Mouse (Mus musculus) liver, embryonic 16.5 days (tissue): ENCODE data around the gene Prlh. TPM values are rescaled to one million over a fixed set of nuclear protein-coding genes. Genes with fewer than 3 reads are reported as not detected.

Experiments used
- ATAC-seq: fragments of 200-750 bp; cut with Nextera tagmentation; 2 replicates; pipeline ENCODE4 v1.8.0; 2017; ENCODE audit warnings: low read depth, mild to moderate bottlenecking, moderate number of reproducible peaks, moderate library complexity
- H3K27ac ChIP-seq: fragments of 300-500 bp; sonication (generic); 2 replicates; pipeline ENCODE4 v1.5.1; 2014; ENCODE audit warnings: mild to moderate bottlenecking, low read length
- H3K27me3 ChIP-seq: fragments of 300-500 bp; sonication (generic); 2 replicates; pipeline ENCODE4 v1.6.1; 2014; ENCODE audit warnings: low read depth, low read length, mixed read lengths; ENCODE audit not compliant: control insufficient read depth, insufficient read depth
- H3K36me3 ChIP-seq: fragments of 300-500 bp; sonication (generic); 2 replicates; pipeline ENCODE4 v1.6.1; 2014; ENCODE audit warnings: mild to moderate bottlenecking; ENCODE audit not compliant: control insufficient read depth, insufficient read depth
- H3K4me1 ChIP-seq: fragments of 300-500 bp; sonication (generic); 2 replicates; pipeline ENCODE4 v1.6.1; 2014; ENCODE audit warnings: low read depth, low read length, mixed read lengths; ENCODE audit not compliant: control insufficient read depth
- H3K4me2 ChIP-seq: fragments of 300-500 bp; sonication (generic); 2 replicates; pipeline ENCODE4 v1.6.1; 2014; ENCODE audit warnings: low read depth, low read length, mixed read lengths
- H3K4me3 ChIP-seq: fragments of 300-500 bp; sonication (generic); 2 replicates; pipeline ENCODE4 v1.5.1; 2014; ENCODE audit warnings: low read depth, mild to moderate bottlenecking, low read length
- H3K9ac ChIP-seq: fragments of 300-500 bp; sonication (generic); 2 replicates; pipeline ENCODE4 v1.6.1; 2014; ENCODE audit warnings: low read depth, low read length
- H3K9me3 ChIP-seq: fragments of 300-500 bp; sonication (generic); replicated peaks from 2 replicates; pipeline ENCODE4 v1.6.1; 2016; ENCODE audit warnings: low read length; ENCODE audit not compliant: control insufficient read depth
- WGBS: fragments of 180-500 bp; shearing (Covaris S2); extraction: QIAGEN DNeasy Blood & Tissue Kit; methylation state at CpG from one replicate; pipeline ENCODE4 v1.1.7; 2014; ENCODE audit not compliant: insufficient replicate concordance; 5-methylcytosine and 5-hydroxymethylcytosine counted together
- polyA plus RNA-seq: library from polyadenylated mRNA; unstranded; fragments of >200 nt; fragmentation: Nextera tagmentation; extraction: Ambion mirVana; gene quantifications from 2 replicates; pipeline ENCODE4 v1.2.1, GENCODE M21; 2015

Gene Prlh
- polyA plus RNA-seq, result not detected in 2 replicates

GRCm38 (mm10) chr1:90952808-90953207 lies at the start of gene Prlh:
TSS of gene Prlh (plus strand) at chr1:90953108.
- H3K27ac ChIP-seq, result no peak within 1 kb of the TSS

GRCm38 (mm10) chr1:90903211-90903945 lies 49.5 kb upstream of the Prlh start:
- WGBS, result 39% methylated on average over 3 of the region's 3 CpGs
- Histone ChIP-seq H3K27ac (no peak overlapping the region), H3K9ac (no peak overlapping the region), H3K4me1 (no peaks in the 10 kb centered on the region), H3K9me3 (no peaks in the 10 kb centered on the region), H3K36me3 (no peaks in the 10 kb centered on the region), H3K4me2 (no peak overlapping the region), H3K4me3 (no peak overlapping the region), H3K27me3 (no peaks in the 10 kb centered on the region)
- no peak for ATAC-seq

More at GRCm38 (mm10) chr1:90952808-90953207, at the start of gene Prlh:
- no peak within 1 kb of the TSS for H3K9ac ChIP-seq
- 59% methylated on average over 8 of the region's 8 CpGs for WGBS
- H3K27me3 ChIP-seq, result no peaks in the 10 kb centered on the region
- no peak within 1 kb of the TSS for H3K4me3 ChIP-seq
- no peak for ATAC-seq
- no peaks in the 10 kb centered on the region for H3K9me3 ChIP-seq
- H3K36me3 ChIP-seq, result no peaks in the 10 kb centered on the region
- no peaks in the 10 kb centered on the region for H3K4me1 ChIP-seq
- no peak within 1 kb of the TSS for H3K4me2 ChIP-seq

- no peak overlapping the region for H3K27ac ChIP-seq
These were observed 48.9 kb upstream of the Prlh start for GRCm38 (mm10) chr1:90903971-90904458.

GRCm38 (mm10) chr1:90904729-90905404 lies 48.0 kb upstream of the Prlh start:
- Histone ChIP-seq H3K36me3 (no peaks in the 10 kb centered on the region), H3K4me3 (no peak overlapping the region), H3K27ac (no peak overlapping the region), H3K9ac (no peak overlapping the region), H3K27me3 (no peaks in the 10 kb centered on the region), H3K4me2 (no peak overlapping the region), H3K9me3 (no peaks in the 10 kb centered on the region), H3K4me1 (no peaks in the 10 kb centered on the region)
- WGBS, result 63% methylated on average over 7 of the region's 7 CpGs
- ATAC-seq, result no peak

More at GRCm38 (mm10) chr1:90903971-90904458, 48.9 kb upstream of the Prlh start:
- WGBS, result 60% methylated on average over 8 of the region's 8 CpGs
- no peaks in the 10 kb centered on the region for H3K9me3 ChIP-seq
- H3K27me3 ChIP-seq, result no peaks in the 10 kb centered on the region
- H3K4me3 ChIP-seq, result no peak overlapping the region
- no peak for ATAC-seq
- no peak overlapping the region for H3K4me2 ChIP-seq
- no peaks in the 10 kb centered on the region for H3K4me1 ChIP-seq
- H3K36me3 ChIP-seq, result no peaks in the 10 kb centered on the region
- H3K9ac ChIP-seq, result no peak overlapping the region

- no peaks in the 10 kb centered on the region for H3K27me3 ChIP-seq
- no peak overlapping the region for H3K9ac ChIP-seq
- H3K4me2 ChIP-seq, result no peak overlapping the region
- H3K4me3 ChIP-seq, result no peak overlapping the region
- no peaks in the 10 kb centered on the region for H3K4me1 ChIP-seq
- no peak overlapping the region for H3K27ac ChIP-seq
- H3K36me3 ChIP-seq, result no peaks in the 10 kb centered on the region
- ATAC-seq, result no peak
- WGBS, result 0% methylated on average over 2 of the region's 2 CpGs
- no peaks in the 10 kb centered on the region for H3K9me3 ChIP-seq
These were observed 46.6 kb upstream of the Prlh start for GRCm38 (mm10) chr1:90906357-90906756.

- Histone ChIP-seq H3K4me3 (no peak overlapping the region), H3K27me3 (no peaks in the 10 kb centered on the region), H3K36me3 (no peaks in the 10 kb centered on the region), H3K9me3 (no peaks in the 10 kb centered on the region), H3K4me2 (no peak overlapping the region), H3K9ac (no peak overlapping the region), H3K27ac (no peak overlapping the region), H3K4me1 (no peaks in the 10 kb centered on the region)
- no peak for ATAC-seq
These were observed 43.7 kb upstream of the Prlh start for GRCm38 (mm10) chr1:90909161-90909560.

GRCm38 (mm10) chr1:90909631-90910152 lies 43.2 kb upstream of the Prlh start:
- ATAC-seq, result no peak
- H3K4me3 ChIP-seq, result no peak overlapping the region
- no peaks in the 10 kb centered on the region for H3K9me3 ChIP-seq
- H3K27me3 ChIP-seq, result no peaks in the 10 kb centered on the region
- H3K36me3 ChIP-seq, result no peaks in the 10 kb centered on the region
- no peak overlapping the region for H3K9ac ChIP-seq
- H3K4me1 ChIP-seq, result no peaks in the 10 kb centered on the region
- no peak overlapping the region for H3K27ac ChIP-seq
- 38% methylated on average over 17 of the region's 17 CpGs for WGBS
- no peak overlapping the region; the same call in 1 of the 2 replicates for H3K4me2 ChIP-seq

GRCm38 (mm10) chr1:90913231-90913630 lies 39.7 kb upstream of the Prlh start:
- no peaks in the 10 kb centered on the region for H3K36me3 ChIP-seq
- H3K27ac ChIP-seq, result no peak overlapping the region
- no peak for ATAC-seq
- no peak overlapping the region for H3K4me3 ChIP-seq
- no peaks in the 10 kb centered on the region for H3K4me1 ChIP-seq
- H3K4me2 ChIP-seq, result no peak overlapping the region
- 61% methylated on average over 6 of the region's 6 CpGs for WGBS
- H3K9ac ChIP-seq, result no peak overlapping the region
- no peaks in the 10 kb centered on the region for H3K27me3 ChIP-seq
- no peaks in the 10 kb centered on the region for H3K9me3 ChIP-seq
